Mouse (Mus musculus) heart, postnatal 14 days (tissue): ENCODE measurements at regions not wholly inside any gene's neighbourhood (a gene's known extent, or its start where the extent isn't known, plus 50 kb on each side); places are given as distances from the start of the nearest gene placed in this dataset.
A peak's percentile ranks its signal among the peaks of the same experiment; 100 is the strongest.

Experiments used
- DNase-seq, 2 experiments: peaks; one replicate each; pipeline ENCODE4 v3.0.0; 2021 to 2022
- intact Hi-C: fragments of 180-260 bp; cut with DNase I; formaldehyde crosslinking; loops from one replicate; pipeline ENCODE4 v1.15.1; 2025

DNA sequence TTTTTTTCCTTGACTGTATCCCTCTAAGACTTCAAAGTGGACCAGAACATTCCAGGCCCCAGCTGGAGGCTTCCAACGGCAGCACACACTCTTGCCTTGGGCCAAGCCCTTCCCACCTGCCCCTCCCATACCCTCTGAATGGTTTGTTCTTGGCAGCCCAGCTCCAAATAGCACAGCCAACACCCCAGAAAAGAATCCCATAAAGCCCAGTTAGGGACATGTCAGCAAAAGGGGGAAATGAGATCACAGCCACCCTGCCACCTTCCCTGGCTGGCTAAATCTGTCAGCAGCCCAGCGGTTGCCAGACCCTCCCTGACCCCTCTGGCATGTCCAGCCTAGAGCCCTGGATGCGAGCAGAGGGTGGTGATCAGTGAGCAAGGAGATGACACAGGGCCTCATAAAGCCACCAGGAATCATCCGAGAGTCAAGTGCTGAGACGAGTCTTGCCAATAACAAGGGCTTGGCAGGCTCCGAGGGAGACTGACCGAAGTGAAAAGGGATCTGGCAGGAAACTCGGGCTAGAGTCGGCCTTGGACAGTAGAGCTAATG, 258.8 kb downstream of the Rplp1 start:
- intact Hi-C loops: no loop called here
- DNase-seq: peak; percentile 75 to 82

DNA sequence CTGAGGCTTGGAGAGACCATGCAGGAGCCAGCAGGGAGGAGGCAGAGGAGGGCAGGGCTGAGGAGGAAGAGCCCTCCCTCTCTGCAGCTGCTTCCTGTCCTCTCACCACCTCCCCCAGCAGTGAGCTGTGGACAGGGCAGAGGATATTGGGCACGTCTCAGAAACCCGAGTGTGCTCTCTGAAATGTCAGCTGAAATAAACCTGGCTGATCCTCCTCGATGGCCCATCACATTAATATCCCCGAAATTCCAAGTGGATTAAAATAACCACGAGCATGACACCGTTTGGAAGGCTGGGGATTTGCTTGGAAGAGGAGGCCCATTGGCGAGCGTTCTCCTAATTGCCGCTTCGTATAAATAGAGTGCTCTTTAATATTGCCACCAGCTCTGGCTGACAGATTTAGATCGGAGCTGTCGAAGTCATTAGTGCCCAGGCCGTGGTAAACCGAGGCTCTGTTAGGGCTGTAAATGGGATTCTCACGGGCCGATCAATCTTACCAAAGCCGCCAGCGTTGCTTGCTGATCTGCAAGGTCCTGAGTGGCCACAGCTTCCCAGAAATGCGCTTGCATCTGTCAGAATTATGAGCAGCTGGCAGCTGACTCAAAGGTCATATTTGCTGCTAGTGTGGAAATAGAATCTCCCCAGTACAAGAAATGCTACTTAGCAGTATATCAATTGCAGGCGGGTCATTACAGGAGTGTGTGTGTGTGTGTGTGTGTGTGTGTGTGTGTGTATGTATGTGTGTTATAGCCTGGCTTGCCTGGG, 268.5 kb downstream of the Rplp1 start:
- peak; percentile 17 to 40 for DNase-seq
- intact Hi-C loops: no loop called here

DNA sequence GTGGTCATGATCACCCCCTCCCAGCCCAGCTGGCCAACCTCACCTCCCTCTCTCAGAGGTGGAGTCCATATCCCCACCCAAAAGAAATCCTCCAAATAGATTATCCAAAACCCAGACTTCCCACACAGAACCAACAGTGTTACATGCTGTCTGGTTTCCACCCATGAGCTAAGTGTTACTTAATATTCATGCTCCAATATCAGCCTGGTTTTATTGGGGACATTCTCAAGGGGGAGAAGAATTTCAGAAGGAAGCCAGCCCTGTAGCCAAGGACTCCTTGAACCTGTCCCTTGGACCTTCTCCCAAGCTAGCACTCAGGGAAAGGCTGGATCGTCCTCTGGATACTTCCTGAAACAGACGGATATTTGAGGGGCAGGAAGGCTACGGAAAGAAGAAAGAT, 268.6 kb downstream of the Tle3 start:
- no peak for DNase-seq
- intact Hi-C loops: no loop called here

DNA sequence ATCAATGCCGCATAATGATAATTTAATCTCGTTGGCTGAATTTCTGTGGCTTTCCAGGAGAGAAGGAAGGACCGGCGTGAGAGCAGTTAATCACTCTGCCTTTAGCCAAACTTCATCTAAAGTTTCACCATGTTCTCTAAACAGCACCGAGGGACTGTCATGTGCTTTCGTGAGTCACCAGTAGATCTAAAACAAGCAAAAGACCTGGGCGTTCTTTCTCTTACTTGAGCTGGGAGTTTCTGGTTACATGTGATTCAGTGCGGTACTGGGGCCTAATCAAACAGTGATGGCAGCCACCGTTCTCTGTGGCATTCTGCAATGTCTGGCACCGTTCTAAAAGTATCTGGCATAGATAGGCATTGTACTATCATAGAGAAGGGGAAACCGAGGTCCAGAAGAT, 266.7 kb downstream of the Tle3 start:
- intact Hi-C loops: no loop called here
- DNase-seq: no peak

DNA sequence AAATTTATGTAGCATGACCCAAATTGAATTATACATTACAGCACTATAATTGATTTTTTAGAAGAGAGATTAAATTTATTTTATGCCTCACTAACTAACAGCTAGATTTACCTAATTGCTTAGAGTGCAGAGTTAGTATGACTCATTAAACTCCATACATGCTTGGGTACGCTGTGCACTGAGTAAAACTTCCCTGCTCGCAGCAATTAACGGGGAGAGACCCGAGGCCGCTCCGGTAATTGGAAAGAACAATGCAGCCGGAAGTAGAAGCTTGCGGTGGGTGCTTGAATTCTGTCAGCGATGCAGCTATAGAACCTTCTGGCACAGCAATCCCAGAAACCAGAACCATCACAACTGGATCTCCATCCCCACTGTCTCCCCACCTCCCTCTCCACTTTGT, 261.8 kb downstream of the Tle3 start:
- DNase-seq: no peak
- intact Hi-C loops: no loop called here

DNA sequence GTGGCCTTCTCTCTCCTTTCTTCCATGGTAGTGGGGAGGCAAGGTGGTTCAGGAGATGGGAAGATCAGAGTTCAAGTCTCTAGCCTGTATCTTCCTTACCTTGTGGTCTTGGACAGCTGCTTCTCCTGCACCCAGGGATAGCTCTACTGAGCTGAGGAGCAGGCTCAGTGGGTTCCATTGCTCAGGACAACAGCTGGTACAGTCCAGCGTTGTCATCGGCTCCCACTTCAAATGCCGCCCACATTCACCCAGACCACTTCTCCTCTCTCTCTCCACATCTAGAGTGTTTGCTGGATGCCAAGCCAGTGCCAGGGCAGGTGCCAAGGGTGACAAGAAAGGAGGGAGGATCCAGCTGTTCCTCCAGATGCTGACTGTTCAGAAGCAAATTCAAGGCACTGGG, 260.4 kb downstream of the Tle3 start:
- DNase-seq: no peak
- intact Hi-C loops: no loop called here

DNA sequence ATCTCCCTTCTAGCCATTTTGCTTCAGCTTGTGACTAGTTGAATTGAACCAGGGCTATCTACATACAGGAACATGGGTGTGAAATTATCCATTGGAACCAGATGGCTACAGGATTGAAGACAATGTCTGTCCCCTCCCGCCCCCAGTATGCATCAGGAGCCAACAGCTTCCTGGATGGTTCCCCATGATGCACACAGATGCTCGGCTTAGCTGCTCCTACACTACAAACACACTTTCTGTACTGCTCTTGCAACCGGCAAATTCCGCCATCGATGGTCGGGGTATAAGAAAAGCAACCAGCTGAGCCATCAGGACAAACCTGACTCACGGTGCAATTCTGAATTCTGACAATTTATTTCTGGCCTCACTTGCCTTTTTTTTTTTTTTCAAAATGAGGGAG, 258.9 kb downstream of the Tle3 start:
- no peak for DNase-seq
- intact Hi-C loops: no loop called here

DNA sequence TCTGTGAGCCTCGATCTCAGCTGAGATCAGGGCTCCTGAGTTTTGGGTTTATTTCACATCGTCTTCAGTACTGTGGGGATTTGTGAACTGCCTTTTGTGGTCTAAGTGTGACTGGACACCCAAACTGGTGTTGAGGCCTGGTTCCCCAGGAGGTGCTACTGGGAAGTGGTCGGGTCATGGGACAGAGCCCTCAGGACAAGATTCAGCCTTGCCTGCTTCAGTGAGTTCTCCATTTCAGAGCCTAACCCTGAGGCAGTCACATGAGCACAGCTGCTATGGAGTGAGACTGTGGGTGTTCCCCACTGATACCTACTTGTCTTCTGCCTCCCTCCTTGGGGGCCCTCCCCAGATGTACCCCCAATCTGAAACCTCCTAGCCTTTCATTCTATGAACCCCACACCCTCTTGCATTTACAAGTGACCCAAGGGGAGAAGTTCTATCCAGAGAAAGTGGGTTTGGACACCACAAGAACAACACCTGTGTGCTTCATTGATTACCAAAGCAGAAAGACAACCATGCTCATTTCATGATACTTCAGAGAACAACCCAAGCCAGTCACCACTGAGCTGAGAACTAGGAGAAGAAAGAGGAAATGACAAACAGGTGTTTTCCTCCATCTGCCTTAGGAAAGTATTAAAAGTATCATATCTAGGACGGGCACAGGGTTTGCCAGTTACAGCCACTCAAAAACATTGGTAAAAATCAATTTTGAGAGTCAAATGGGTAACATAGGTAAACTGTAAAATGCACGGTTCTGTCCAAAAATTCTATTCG, 255.8 kb downstream of the Tle3 start:
- no peak for DNase-seq
- intact Hi-C loops: no loop called here

DNA sequence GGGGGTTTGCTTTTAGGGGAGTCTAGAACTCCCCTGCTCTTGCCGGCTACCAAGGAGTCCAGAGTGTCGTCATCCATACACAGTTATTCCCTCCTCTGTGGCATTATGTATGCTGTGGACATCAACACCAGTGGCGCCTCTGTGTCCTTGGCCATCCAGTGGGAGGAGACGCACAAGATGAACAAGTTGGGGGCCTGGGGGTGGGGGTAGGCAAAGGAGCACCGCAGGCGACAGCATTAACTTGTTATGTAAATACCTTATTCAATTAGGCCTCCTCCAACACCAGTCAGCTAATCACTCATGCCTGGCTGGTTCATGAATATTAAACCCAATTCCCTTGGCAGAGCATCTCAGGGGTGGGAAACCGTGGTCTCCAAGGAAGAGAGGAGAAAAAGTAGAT, 250.8 kb downstream of the Tle3 start:
- intact Hi-C loops: no loop called here
- no peak for DNase-seq

DNA sequence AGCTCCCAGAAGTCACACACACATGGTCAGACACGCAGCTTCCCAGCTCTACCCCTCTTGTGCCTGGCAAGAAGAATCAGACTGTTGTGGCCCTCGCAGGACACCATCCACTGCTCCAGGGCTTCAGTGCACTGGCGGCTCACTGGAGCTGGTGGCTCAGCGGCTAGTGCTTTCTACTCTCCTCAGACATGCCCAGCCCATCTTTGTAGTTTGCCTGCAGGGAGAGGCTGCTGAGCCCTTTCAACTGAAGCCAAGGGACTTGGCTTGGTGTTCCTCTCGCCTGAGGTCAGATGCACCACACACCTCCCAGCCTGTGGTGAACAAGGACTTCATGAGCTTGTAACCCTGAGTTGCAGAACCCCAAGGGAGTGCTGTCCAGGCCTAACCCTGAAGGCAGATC, 249.8 kb downstream of the Tle3 start:
- intact Hi-C loops: no loop called here

DNA sequence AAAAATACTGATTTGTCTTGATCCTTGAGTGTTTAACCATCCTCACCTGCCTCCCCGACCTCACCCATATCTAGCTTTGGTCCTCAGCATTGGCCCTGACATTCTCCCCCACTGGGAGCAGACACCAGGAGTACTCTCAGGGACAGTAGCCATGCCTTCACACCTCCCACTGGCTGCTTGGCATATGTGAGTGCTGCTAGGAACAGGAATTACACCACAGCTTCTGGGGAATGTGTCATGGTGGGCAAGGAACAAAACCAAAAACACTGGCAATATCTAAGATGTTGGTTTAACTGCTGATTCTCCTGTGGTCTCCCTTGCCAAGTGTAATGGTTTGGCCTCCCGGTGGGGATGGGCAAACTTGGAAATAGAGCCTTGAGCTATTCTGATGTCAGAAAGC, 248.6 kb downstream of the Tle3 start:
- no peak for DNase-seq
- intact Hi-C loops: no loop called here

More for the DNA sequence above, 249.8 kb downstream of the Tle3 start:
- DNase-seq: no peak

DNA sequence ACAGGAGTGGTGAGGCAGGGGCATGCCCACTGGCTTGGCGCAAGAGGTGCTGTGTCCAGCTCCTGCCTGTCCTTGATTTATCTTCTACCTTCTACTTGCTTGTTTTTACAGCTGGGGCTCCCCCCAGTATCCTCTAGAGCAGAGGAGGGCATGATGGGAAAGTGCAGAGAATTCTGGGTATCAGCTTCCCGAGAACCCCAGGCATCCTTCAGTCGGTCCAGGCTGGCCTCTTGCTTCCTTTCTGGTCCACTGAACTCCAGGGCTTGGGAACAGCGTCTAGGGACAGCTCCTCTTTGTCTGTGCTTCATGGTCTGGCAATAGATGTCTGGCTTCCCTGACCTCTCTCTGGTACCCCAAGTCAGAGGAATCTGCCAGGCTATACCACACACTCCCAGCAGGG, 247.9 kb downstream of the Tle3 start:
- DNase-seq: no peak
- intact Hi-C loops: no loop called here

DNA sequence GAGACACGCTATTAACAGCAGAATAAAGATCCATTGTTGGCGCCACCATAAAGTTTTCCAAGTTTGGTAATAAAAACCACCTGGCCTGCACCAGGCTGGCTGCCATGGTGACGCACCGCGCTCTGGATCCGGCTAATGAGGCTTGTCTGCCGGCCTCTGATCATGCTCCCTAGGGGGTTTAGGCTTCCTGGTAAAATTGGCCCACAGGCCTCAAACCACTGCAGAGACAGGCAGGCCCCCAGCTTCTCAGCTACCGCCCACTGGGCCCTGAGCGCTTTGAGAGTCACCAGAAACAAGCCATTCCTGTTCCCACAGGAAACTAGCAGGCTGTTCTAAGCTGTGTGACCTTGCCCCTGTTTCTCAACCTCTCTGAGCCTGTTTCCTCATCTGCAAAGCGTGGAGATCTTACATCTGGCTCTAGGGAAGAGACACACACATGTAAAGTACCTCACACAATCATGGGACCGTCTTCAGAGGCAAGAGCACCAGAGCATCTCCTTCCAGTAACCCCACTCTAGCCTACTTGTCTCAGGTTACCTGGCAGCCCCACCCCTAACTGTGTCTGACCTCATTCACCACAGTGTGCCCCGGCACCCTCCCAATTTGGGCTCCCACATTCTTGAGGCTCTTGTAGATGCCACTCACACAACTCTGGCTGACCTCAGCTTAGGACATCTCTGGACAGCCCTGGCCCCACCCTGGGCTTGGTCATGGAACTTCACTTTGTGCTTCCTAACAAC, 246.5 kb downstream of the Tle3 start:
- intact Hi-C loops: no loop called here
- DNase-seq: peak; percentile 38 to 43

DNA sequence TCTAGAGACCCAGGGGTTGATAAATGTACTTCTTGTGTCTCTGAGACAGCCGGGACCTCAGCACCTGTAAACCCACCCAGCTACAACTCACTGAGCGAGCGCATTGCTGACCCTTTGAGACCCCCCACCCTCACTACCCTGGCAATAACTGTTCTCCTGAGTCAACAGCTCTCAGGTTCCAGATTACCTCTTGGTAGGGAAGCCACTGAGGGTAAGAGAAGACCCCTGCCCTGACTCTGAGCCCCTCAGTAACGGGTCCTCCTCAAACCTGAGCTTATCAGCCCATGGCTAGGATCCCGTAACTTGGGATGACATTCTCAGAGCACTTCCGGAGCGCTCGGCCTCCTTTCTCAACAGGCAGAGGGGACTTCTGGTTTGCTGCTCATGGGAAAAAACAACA, 245.8 kb downstream of the Tle3 start:
- DNase-seq: no peak
- intact Hi-C loops: no loop called here

DNA sequence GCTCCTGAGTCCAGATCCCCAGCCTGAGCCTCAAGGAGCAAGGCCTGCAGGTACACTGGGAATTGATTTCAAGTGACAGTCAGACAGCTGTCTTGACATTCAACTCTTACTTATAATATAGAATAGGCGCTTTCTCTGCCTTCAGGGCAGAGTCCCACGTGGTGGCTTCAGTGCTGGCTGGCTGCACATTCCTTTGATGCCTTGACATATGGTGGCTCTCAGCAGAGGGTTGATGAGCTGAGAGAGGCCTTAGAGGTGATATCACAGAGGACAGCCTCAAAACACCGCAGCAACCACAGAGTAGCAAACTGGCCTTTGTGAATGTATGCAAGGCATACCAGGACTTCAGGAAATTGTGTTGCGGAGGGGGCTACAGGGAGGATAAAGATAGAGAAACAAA, 243.4 kb downstream of the Tle3 start:
- intact Hi-C loops: no loop called here
- DNase-seq: no peak

DNA sequence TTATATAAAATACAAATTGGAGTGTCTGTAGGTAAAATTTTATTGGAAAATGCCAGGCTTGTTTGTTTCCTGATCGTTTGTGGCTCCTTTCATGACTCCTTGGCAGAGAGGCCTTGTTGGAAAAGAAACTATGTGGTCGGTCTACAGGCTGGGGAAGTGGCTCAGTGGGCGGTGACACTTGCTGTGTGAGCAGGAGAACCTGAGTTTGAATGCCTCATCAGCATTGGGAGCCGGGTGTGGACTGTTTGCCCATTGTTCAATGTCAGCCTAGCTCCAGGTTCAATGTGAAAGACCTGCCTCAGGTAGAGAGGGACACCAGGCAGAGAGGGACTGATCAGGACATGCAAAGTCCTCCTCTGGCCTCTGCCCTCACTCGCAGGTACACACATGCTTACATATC, 235.4 kb downstream of the Tle3 start:
- intact Hi-C loops: no loop called here
- DNase-seq: no peak

DNA sequence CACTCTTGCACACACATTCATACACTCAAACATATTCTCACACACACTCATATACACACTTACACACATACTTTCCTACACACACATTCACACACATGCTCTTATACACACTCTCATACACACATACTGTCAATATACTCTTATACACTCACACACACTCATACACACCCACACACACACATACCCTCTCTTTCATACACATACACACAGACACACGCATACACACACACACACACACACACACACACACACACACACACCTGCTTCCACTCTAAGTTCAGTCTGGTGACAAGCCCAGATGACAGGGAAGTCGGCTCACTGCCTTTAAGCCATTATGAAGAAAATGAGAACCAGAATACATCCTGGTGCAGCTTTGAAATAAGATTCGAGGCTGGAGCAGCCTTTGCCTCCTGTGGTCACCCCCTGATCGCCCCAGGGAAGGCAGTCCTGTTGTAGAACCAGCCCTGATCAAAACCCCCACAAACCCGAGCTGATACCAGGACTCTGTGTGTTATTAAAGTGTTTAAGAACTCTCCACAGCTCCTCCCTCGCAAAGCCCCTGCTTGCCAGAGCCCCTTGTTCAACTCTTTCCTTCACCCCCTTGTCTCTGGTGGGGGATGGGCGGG, 230.3 kb downstream of the Tle3 start:
- intact Hi-C loops: no loop called here
- DNase-seq: no peak

DNA sequence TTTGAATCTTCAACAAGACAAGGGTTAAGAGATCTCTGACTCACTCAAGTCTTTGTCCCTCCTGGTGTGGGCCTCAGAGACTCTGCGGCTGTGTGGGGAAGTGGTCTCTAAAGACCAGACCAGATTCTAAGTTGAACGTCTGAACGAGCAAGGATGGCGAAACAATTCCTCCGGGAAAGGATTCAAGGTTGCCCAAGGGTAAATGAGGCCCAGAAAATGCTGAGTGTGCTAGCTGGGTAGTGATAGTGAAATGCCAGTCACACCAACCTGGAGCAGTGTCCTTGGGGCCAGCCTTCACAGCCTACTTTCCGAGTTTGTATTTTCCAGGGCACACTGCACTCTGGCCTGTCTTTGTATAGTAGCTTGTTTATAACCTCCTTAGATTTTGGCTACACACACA, 229.7 kb downstream of the Tle3 start:
- DNase-seq: no peak
- intact Hi-C loops: no loop called here

DNA sequence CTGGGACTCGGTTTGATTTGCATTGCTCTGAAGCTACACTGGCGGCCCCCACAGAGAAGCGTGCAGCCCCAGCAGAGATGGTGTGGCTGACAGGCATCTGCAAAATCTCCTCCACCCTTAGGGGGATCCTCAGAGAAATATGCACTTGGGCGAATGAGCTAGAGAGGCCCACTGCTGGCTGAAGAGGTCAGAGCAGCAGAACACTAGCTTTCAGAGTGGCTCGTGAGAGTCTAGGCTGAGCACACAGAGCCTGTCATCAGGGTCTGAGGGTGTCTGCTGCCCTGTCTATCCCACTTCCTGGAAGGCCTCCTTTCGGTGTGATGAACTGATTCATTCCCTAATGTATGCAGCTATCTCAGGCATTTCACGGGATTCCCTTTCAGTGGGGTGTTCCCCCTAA, 225.1 kb downstream of the Tle3 start:
- intact Hi-C loops: no loop called here
- DNase-seq: no peak

DNA sequence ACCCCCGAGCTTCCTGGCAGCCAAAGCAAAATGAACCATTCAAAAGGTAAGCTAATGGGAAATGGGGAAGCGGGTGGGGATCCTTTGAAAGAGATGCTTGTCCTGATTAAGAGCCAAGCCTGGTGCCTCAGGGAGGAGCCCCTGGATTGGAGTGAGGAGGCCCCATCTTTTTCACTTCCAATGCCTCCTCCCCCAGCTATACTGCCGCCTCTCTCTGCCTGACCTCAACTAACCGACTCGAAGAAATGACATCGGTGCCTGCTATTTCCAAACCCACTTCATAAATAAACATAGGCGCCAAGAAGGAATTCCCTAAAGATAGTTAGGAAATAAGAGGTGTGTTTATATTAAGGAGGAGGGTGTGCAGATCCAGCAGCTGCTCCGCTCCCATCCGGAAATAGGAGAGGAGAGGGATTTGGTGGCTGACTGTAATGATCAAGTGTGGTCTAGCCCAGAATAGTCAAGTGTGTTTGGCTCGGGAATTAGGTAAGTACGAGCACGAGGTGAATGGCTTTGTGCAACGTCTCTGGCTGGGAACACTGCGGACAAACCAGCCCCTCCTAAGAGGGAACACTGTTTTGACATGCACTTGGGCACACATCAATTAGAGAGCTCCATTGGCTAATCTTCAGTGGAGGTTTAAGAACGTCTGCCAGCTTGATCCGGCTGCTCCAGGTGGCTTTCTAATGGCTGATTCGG, 224.4 kb downstream of the Tle3 start:
- intact Hi-C loops: no loop called here
- no peak for DNase-seq
